Mouse (Mus musculus): ENCODE data around the gene Cnot6l. TPM values are rescaled to one million over a fixed set of nuclear protein-coding genes. Genes with fewer than 3 reads are reported as not detected.

Gene Cnot6l
- polyA plus RNA-seq, 1 experiment from 2014 or later: 7.0 TPM

GRCm38 (mm10) chr5:96189761-96190160, 25.8 kb upstream of the Cnot6l start:
- H3K4me1 ChIP-seq (replicated peaks): no peaks in the 10 kb centered on the region

GRCm38 (mm10) chr5:96183987-96184386, 20.0 kb upstream of the Cnot6l start:
- Histone ChIP-seq H3K9ac (no peak overlapping the region), H3K27me3 (no peaks in the 10 kb centered on the region), H3K36me3 (replicated peaks) (no peaks in the 10 kb centered on the region), H3K4me2 (no peak overlapping the region), H3K4me1 (replicated peaks) (no peaks in the 10 kb centered on the region), H3K4me3 (replicated peaks) (no peak overlapping the region), H3K27ac (replicated peaks) (no peak overlapping the region), H3K9me3 (replicated peaks) (no peaks in the 10 kb centered on the region)
- no peak for ATAC-seq (ENCODE audit: insufficient read depth)
- WGBS (ENCODE audit: insufficient replicate concordance): 27% methylated on average over 2 of the region's 2 CpGs

More at GRCm38 (mm10) chr5:96189761-96190160, 25.8 kb upstream of the Cnot6l start:
- no peak for ATAC-seq (ENCODE audit: insufficient read depth)
- H3K36me3 ChIP-seq (replicated peaks): no peaks in the 10 kb centered on the region
- no peak overlapping the region for H3K4me3 ChIP-seq (replicated peaks)
- no peak overlapping the region for H3K4me2 ChIP-seq
- H3K9me3 ChIP-seq (replicated peaks): no peaks in the 10 kb centered on the region
- H3K27ac ChIP-seq (replicated peaks): no peak overlapping the region
- no peak overlapping the region for H3K9ac ChIP-seq
- WGBS (ENCODE audit: insufficient replicate concordance): 70% methylated on average over 1 of the region's 1 CpGs
- no peaks in the 10 kb centered on the region for H3K27me3 ChIP-seq

GRCm38 (mm10) chr5:96183211-96183610, 19.2 kb upstream of the Cnot6l start:
- no peak for ATAC-seq (ENCODE audit: insufficient read depth)
- no peak overlapping the region for H3K9ac ChIP-seq
- no peak overlapping the region for H3K4me2 ChIP-seq
- no peaks in the 10 kb centered on the region for H3K9me3 ChIP-seq (replicated peaks)
- no peaks in the 10 kb centered on the region for H3K36me3 ChIP-seq (replicated peaks)
- no peaks in the 10 kb centered on the region for H3K4me1 ChIP-seq (replicated peaks)
- H3K4me3 ChIP-seq (replicated peaks): no peak overlapping the region
- H3K27ac ChIP-seq (replicated peaks): no peak overlapping the region
- no peaks in the 10 kb centered on the region for H3K27me3 ChIP-seq
- 64% methylated on average over 2 of the region's 2 CpGs for WGBS (ENCODE audit: insufficient replicate concordance)

GRCm38 (mm10) chr5:96176879-96177358, 12.9 kb upstream of the Cnot6l start:
- Histone ChIP-seq H3K4me1 (replicated peaks) (no peaks in the 10 kb centered on the region), H3K9ac (no peak overlapping the region), H3K27me3 (no peaks in the 10 kb centered on the region), H3K27ac (replicated peaks) (no peak overlapping the region), H3K4me3 (replicated peaks) (no peak overlapping the region), H3K9me3 (replicated peaks) (no peaks in the 10 kb centered on the region), H3K36me3 (replicated peaks) (no peaks in the 10 kb centered on the region), H3K4me2 (no peak overlapping the region)
- WGBS (ENCODE audit: insufficient replicate concordance): 40% methylated on average over 11 of the region's 11 CpGs
- no peak for ATAC-seq (ENCODE audit: insufficient read depth)

- Histone ChIP-seq H3K9ac (no peak overlapping the region), H3K4me2 (no peak overlapping the region), H3K9me3 (replicated peaks) (no peaks in the 10 kb centered on the region), H3K36me3 (replicated peaks) (no peaks in the 10 kb centered on the region), H3K27ac (replicated peaks) (no peak overlapping the region), H3K4me3 (replicated peaks) (no peak overlapping the region), H3K27me3 (no peaks in the 10 kb centered on the region), H3K4me1 (replicated peaks) (no peaks in the 10 kb centered on the region)
- no peak for ATAC-seq (ENCODE audit: insufficient read depth)
- WGBS (ENCODE audit: insufficient replicate concordance): 68% methylated on average over 9 of the region's 9 CpGs
These were observed 12.2 kb upstream of the Cnot6l start for GRCm38 (mm10) chr5:96176121-96176520.

GRCm38 (mm10) chr5:96171765-96172164, 7.8 kb upstream of the Cnot6l start:
- H3K27ac ChIP-seq (replicated peaks): no peak overlapping the region
- no peaks in the 10 kb centered on the region for H3K36me3 ChIP-seq (replicated peaks)
- H3K4me1 ChIP-seq (replicated peaks): no peaks in the 10 kb centered on the region
- no peak overlapping the region for H3K9ac ChIP-seq
- no peak overlapping the region for H3K4me3 ChIP-seq (replicated peaks)
- no peaks in the 10 kb centered on the region for H3K27me3 ChIP-seq
- 77% methylated on average over 4 of the region's 4 CpGs for WGBS (ENCODE audit: insufficient replicate concordance)
- H3K4me2 ChIP-seq: no peak overlapping the region
- no peaks in the 10 kb centered on the region for H3K9me3 ChIP-seq (replicated peaks)
- ATAC-seq (ENCODE audit: insufficient read depth): no peak

GRCm38 (mm10) chr5:96170443-96170842, 6.5 kb upstream of the Cnot6l start:
- 27% methylated on average over 3 of the region's 3 CpGs for WGBS (ENCODE audit: insufficient replicate concordance)
- Histone ChIP-seq H3K9ac (no peak overlapping the region), H3K27me3 (no peaks in the 10 kb centered on the region), H3K4me3 (replicated peaks) (no peak overlapping the region), H3K36me3 (replicated peaks) (no peaks in the 10 kb centered on the region), H3K9me3 (replicated peaks) (no peaks in the 10 kb centered on the region), H3K27ac (replicated peaks) (no peak overlapping the region), H3K4me2 (no peak overlapping the region), H3K4me1 (replicated peaks) (no peaks in the 10 kb centered on the region)
- no peak for ATAC-seq (ENCODE audit: insufficient read depth)

- no peak for ATAC-seq (ENCODE audit: insufficient read depth)
- H3K4me3 ChIP-seq (replicated peaks): no peak overlapping the region
- H3K36me3 ChIP-seq (replicated peaks): no peaks in the 10 kb centered on the region
- 66% methylated on average over 2 of the region's 2 CpGs for WGBS (ENCODE audit: insufficient replicate concordance)
- H3K27me3 ChIP-seq: no peaks in the 10 kb centered on the region
- H3K27ac ChIP-seq (replicated peaks): no peak overlapping the region
- H3K4me2 ChIP-seq: no peak overlapping the region
- H3K9me3 ChIP-seq (replicated peaks): no peaks in the 10 kb centered on the region
- no peak overlapping the region for H3K9ac ChIP-seq
- H3K4me1 ChIP-seq (replicated peaks): peaks cover 15% of the 10 kb centered on the region
These were observed 2.8 kb upstream of the Cnot6l start for GRCm38 (mm10) chr5:96166761-96167160.

GRCm38 (mm10) chr5:96163396-96164020, 463 bp downstream of the Cnot6l start:
- H3K4me1 ChIP-seq (replicated peaks): peaks cover 34% of the 10 kb centered on the region
- peak overlapping the region; percentile 79 for H3K4me3 ChIP-seq (replicated peaks)
- no peaks in the 10 kb centered on the region for H3K27me3 ChIP-seq
- H3K27ac ChIP-seq (replicated peaks): peak overlapping the region; percentile 96
- no peak for ATAC-seq (ENCODE audit: insufficient read depth)
- no peaks in the 10 kb centered on the region for H3K36me3 ChIP-seq (replicated peaks)
- WGBS (ENCODE audit: insufficient replicate concordance): 0% methylated on average over 1 of the region's 1 CpGs
- no peaks in the 10 kb centered on the region for H3K9me3 ChIP-seq (replicated peaks)
- H3K4me2 ChIP-seq: peak overlapping the region; percentile 98
- peak overlapping the region; percentile 68 for H3K9ac ChIP-seq

GRCm38 (mm10) chr5:96162399-96163331, 1.3 kb downstream of the Cnot6l start:
- Histone ChIP-seq H3K27me3 (no peaks in the 10 kb centered on the region), H3K4me1 (replicated peaks) (peaks cover 34% of the 10 kb centered on the region), H3K9ac (peak overlapping the region; percentile 82), H3K4me2 (peak overlapping the region; percentile 98), H3K4me3 (replicated peaks) (peak overlapping the region; percentile 79), H3K9me3 (replicated peaks) (no peaks in the 10 kb centered on the region), H3K36me3 (replicated peaks) (no peaks in the 10 kb centered on the region), H3K27ac (replicated peaks) (peak overlapping the region; percentile 96)
- WGBS (ENCODE audit: insufficient replicate concordance): under 1% methylated on average over 56 of the region's 56 CpGs
- ATAC-seq (ENCODE audit: insufficient read depth): peak; percentile 96
